Mouse (Mus musculus) MEL (cell line): ENCODE measurements at regions not wholly inside any gene's neighbourhood (a gene's known extent, or its start where the extent isn't known, plus 50 kb on each side); places are given as distances from the start of the nearest gene placed in this dataset.

Experiments
- DNase-seq: peaks from one replicate; pipeline ENCODE4 v3.0.0; 2011; ENCODE audit warnings: low read depth, low spot score
- H3K27ac ChIP-seq: 2 replicates; pipeline ENCODE4 v1.5.1; 2012; ENCODE audit warnings: low read depth, mild to moderate bottlenecking, control low read depth, low read length, moderate library complexity; ENCODE audit not compliant: control insufficient read depth
- H3K27me3 ChIP-seq, 2 experiments: fragments of 150-350 bp in 1 of 2; sonication (generic) in 1 of 2; 2 replicates each; pipeline ENCODE4 v1.6.1; 2012; ENCODE audit warnings: low read length in 2 of 2, mild to moderate bottlenecking in 2 of 2, improper control_type of control experiment in 1 of 2, moderate library complexity in 1 of 2; ENCODE audit not compliant: insufficient read depth in 2 of 2, control insufficient read depth in 1 of 2
- H3K36me3 ChIP-seq, 2 experiments: 2 replicates each; pipeline ENCODE4 v1.6.1; 2012 to 2014; ENCODE audit warnings: low read length in 2 of 2, improper control_type of control experiment in 1 of 2, inconsistent platforms in 1 of 2, mild to moderate bottlenecking in 1 of 2; ENCODE audit not compliant: insufficient read depth in 2 of 2, control insufficient read depth in 1 of 2
- H3K4me1 ChIP-seq, 2 experiments: fragments of 150-350 bp in 1 of 2; sonication (generic) in 1 of 2; 2 replicates each; pipeline ENCODE4 v1.6.1; 2012; ENCODE audit warnings: low read length in 2 of 2, improper control_type of control experiment in 1 of 2, mild to moderate bottlenecking in 1 of 2; ENCODE audit not compliant: insufficient read depth in 2 of 2, control insufficient read depth in 1 of 2
- H3K4me3 ChIP-seq, 2 experiments: fragments of 150-350 bp in 1 of 2; sonication (generic) in 1 of 2; 2 replicates each; pipeline ENCODE4 v1.5.1; 2012; ENCODE audit warnings: low read depth in 2 of 2, low read length in 2 of 2, mild to moderate bottlenecking in 2 of 2, moderate library complexity in 2 of 2, control low read depth in 1 of 2, improper control_type of control experiment in 1 of 2; ENCODE audit not compliant: control insufficient read depth in 1 of 2, insufficient read depth in 1 of 2
- H3K79me2 ChIP-seq: 2 replicates; pipeline ENCODE4 v1.6.1; 2012; ENCODE audit warnings: mild to moderate bottlenecking, low read length, moderate library complexity; ENCODE audit not compliant: control insufficient read depth, poor library complexity, insufficient read depth
- H3K9ac ChIP-seq: 2 replicates; pipeline ENCODE4 v1.6.1; 2012; ENCODE audit warnings: low read depth, mild to moderate bottlenecking, control low read depth, low read length, moderate library complexity; ENCODE audit not compliant: control insufficient read depth, poor library complexity, severe bottlenecking
- H3K9me3 ChIP-seq: fragments of 150-350 bp; sonication (generic); replicated peaks from 2 replicates; pipeline ENCODE4 v1.6.1; 2012; ENCODE audit warnings: mild to moderate bottlenecking, low read length, improper control_type of control experiment, moderate library complexity; ENCODE audit not compliant: insufficient read depth
- CHD1 ChIP-seq: IDR thresholded peaks from 2 replicates; pipeline ENCODE4 v1.6.1; 2012; ENCODE audit warnings: low read depth, mild to moderate bottlenecking, inconsistent platforms, low read length, improper control_type of control experiment
- CHD2 ChIP-seq: IDR thresholded peaks from 2 replicates; pipeline ENCODE4 v1.6.1; 2011; ENCODE audit warnings: low read length, improper control_type of control experiment
- CTCF ChIP-seq, 3 experiments: IDR thresholded peaks in 2 of 3; conservative IDR thresholded peaks in 1 of 3; 2 replicates each; pipeline ENCODE4 v1.5.1; 2011 to 2012; ENCODE audit warnings: low read length in 3 of 3, low read depth in 2 of 3, mild to moderate bottlenecking in 2 of 3, improper control_type of control experiment in 1 of 3, inconsistent platforms in 1 of 3, mixed read lengths in 1 of 3, moderate library complexity in 1 of 3; ENCODE audit not compliant: control insufficient read depth in 1 of 3, insufficient read depth in 1 of 3, poor library complexity in 1 of 3, severe bottlenecking in 1 of 3
- E2F4 ChIP-seq: IDR thresholded peaks from 2 replicates; pipeline ENCODE4 v1.6.1; 2011; ENCODE audit warnings: low read depth, low read length, improper control_type of control experiment, borderline replicate concordance
- ELF1 ChIP-seq: IDR thresholded peaks from 2 replicates; pipeline ENCODE4 v1.6.1; 2014; ENCODE audit warnings: low read depth, mild to moderate bottlenecking, inconsistent platforms, low read length, improper control_type of control experiment, moderate library complexity
- EP300 ChIP-seq, 2 experiments: IDR thresholded peaks; 2 replicates each; pipeline ENCODE4 v1.6.1; 2011; ENCODE audit warnings: improper control_type of control experiment in 2 of 2, low read length in 2 of 2, low read depth in 1 of 2, mild to moderate bottlenecking in 1 of 2
- GABPA ChIP-seq: IDR thresholded peaks from 2 replicates; pipeline ENCODE4 v1.6.1; 2012; ENCODE audit warnings: low read depth, mild to moderate bottlenecking, inconsistent platforms, low read length, improper control_type of control experiment, moderate library complexity
- GATA1 ChIP-seq: IDR thresholded peaks from 2 replicates; pipeline ENCODE4 v1.6.1; 2011; ENCODE audit warnings: low read depth, low read length, improper control_type of control experiment
- HCFC1 ChIP-seq: IDR thresholded peaks from 2 replicates; pipeline ENCODE4 v1.6.1; 2012; ENCODE audit warnings: low read depth, mild to moderate bottlenecking, inconsistent platforms, low read length, improper control_type of control experiment, moderate library complexity
- JUND ChIP-seq: IDR thresholded peaks from 2 replicates; pipeline ENCODE4 v1.6.1; 2011; ENCODE audit warnings: low read depth, mild to moderate bottlenecking, improper control_type of control experiment, low read length
- KAT2A ChIP-seq: conservative IDR thresholded peaks from 2 replicates; pipeline ENCODE4 v1.6.1; 2012; ENCODE audit warnings: low read depth, low read length, improper control_type of control experiment, inconsistent platforms
- MAX ChIP-seq: IDR thresholded peaks from 2 replicates; pipeline ENCODE4 v1.6.1; 2011; ENCODE audit warnings: low read length, improper control_type of control experiment
- NELFE ChIP-seq: IDR thresholded peaks from 2 replicates; pipeline ENCODE4 v1.6.1; 2011; ENCODE audit warnings: low read depth, low read length, improper control_type of control experiment
- NRF1 ChIP-seq: IDR thresholded peaks from 2 replicates; pipeline ENCODE4 v1.6.1; 2014; ENCODE audit warnings: low read depth, mild to moderate bottlenecking, inconsistent platforms, low read length, improper control_type of control experiment, moderate library complexity; ENCODE audit not compliant: poor library complexity, insufficient read depth, severe bottlenecking
- POLR2A ChIP-seq, 2 experiments: IDR thresholded peaks; 2 replicates each; pipeline ENCODE4 v1.6.1; 2011 to 2012; ENCODE audit warnings: low read length in 2 of 2, mild to moderate bottlenecking in 2 of 2, control low read depth in 1 of 2, improper control_type of control experiment in 1 of 2, low read depth in 1 of 2, moderate library complexity in 1 of 2; ENCODE audit not compliant: control insufficient read depth in 1 of 2, insufficient read depth in 1 of 2, poor library complexity in 1 of 2
- POLR2AphosphoS2 ChIP-seq: IDR thresholded peaks from 2 replicates; pipeline ENCODE4 v1.6.1; 2011; ENCODE audit warnings: low read length, improper control_type of control experiment
- POLR2AphosphoS5 ChIP-seq: IDR thresholded peaks from 2 replicates; pipeline ENCODE4 v1.6.1; 2012; ENCODE audit warnings: low read depth, borderline replicate concordance, mild to moderate bottlenecking, inconsistent platforms, low read length, moderate library complexity, mixed read lengths
- RAD21 ChIP-seq: IDR thresholded peaks from 2 replicates; pipeline ENCODE4 v1.6.1; 2011; ENCODE audit warnings: mild to moderate bottlenecking, low read depth, low read length, improper control_type of control experiment
- SIN3A ChIP-seq: IDR thresholded peaks from 2 replicates; pipeline ENCODE4 v1.6.1; 2012; ENCODE audit warnings: low read length, improper control_type of control experiment, inconsistent platforms
- SMC3 ChIP-seq: IDR thresholded peaks from 2 replicates; pipeline ENCODE4 v1.6.1; 2011; ENCODE audit warnings: low read depth, low read length, improper control_type of control experiment
- TBP ChIP-seq: IDR thresholded peaks from 2 replicates; pipeline ENCODE4 v1.8.0; 2011; ENCODE audit warnings: low read depth, low read length, improper control_type of control experiment
- TCF12 ChIP-seq: IDR thresholded peaks from 2 replicates; pipeline ENCODE4 v1.6.1; 2014; ENCODE audit warnings: low read depth, mild to moderate bottlenecking, inconsistent platforms, low read length, improper control_type of control experiment, moderate library complexity
- USF1 ChIP-seq: IDR thresholded peaks from 2 replicates; pipeline ENCODE4 v1.6.1; 2014; ENCODE audit warnings: low read depth, mild to moderate bottlenecking, inconsistent platforms, low read length, improper control_type of control experiment, moderate library complexity
- USF2 ChIP-seq, 2 experiments: IDR thresholded peaks; 2 replicates each; pipeline ENCODE4 v1.6.1; 2011 to 2012; ENCODE audit warnings: improper control_type of control experiment in 2 of 2, low read length in 2 of 2, borderline replicate concordance in 1 of 2, inconsistent platforms in 1 of 2, low read depth in 1 of 2, mild to moderate bottlenecking in 1 of 2; ENCODE audit not compliant: insufficient read depth in 1 of 2
- ZC3H11A ChIP-seq: IDR thresholded peaks from 2 replicates; pipeline ENCODE4 v1.6.1; 2012; ENCODE audit warnings: low read depth, mild to moderate bottlenecking, inconsistent platforms, low read length, improper control_type of control experiment
- ZKSCAN1 ChIP-seq: IDR thresholded peaks from 2 replicates; pipeline ENCODE4 v1.6.1; 2012; ENCODE audit warnings: low read depth, mild to moderate bottlenecking, inconsistent platforms, low read length, improper control_type of control experiment, moderate library complexity
- ZNF384 ChIP-seq: IDR thresholded peaks from 2 replicates; pipeline ENCODE4 v1.6.1; 2012; ENCODE audit warnings: low read depth, mild to moderate bottlenecking, inconsistent platforms, low read length, improper control_type of control experiment

- Histone ChIP-seq H3K27ac (no peak overlapping the region), H3K9me3 (no peaks in the 10 kb centered on the region), H3K4me3 (no peak overlapping the region), H3K27me3 (no peaks in the 10 kb centered on the region), H3K36me3 (no peaks in the 10 kb centered on the region), H3K4me1 (no peaks in the 10 kb centered on the region), H3K9ac (no peak overlapping the region), H3K79me2 (no peaks in the 10 kb centered on the region)
- DNase-seq, result no peak
- TF ChIP-seq ZKSCAN1 (no peak), USF1 (no peak), HCFC1 (no peak), KAT2A (no peak), USF2 (IDR thresholded peaks at IDR 0.05; ENCODE audit: borderline replicate concordance in 1 of 2, insufficient read depth in 1 of 2, low read depth in 1 of 2, low read length in 2 of 2) (no peak), TCF12 (no peak), CHD2 (no peak), POLR2A (IDR thresholded peaks at IDR 0.05; ENCODE audit: control insufficient read depth in 1 of 2, insufficient read depth in 1 of 2, low read depth in 1 of 2, low read length in 2 of 2, poor library complexity in 1 of 2) (no peak), RAD21 (no peak)
- TF ChIP-seq, all 39 proteins: peak for 0
Measured at GRCm38 (mm10) chr9:52761257-52761656, 81.7 kb upstream of the AI593442 start.

GRCm38 (mm10) chr9:52748366-52748765 lies 68.8 kb upstream of the AI593442 start:
- Histone ChIP-seq H3K27me3 (no peaks in the 10 kb centered on the region), H3K9me3 (no peaks in the 10 kb centered on the region), H3K79me2 (no peaks in the 10 kb centered on the region), H3K4me1 (no peaks in the 10 kb centered on the region), H3K9ac (no peak overlapping the region), H3K4me3 (no peak overlapping the region), H3K27ac (no peak overlapping the region), H3K36me3 (no peaks in the 10 kb centered on the region)
- no peak for DNase-seq
- TF ChIP-seq ZNF384 (no peak), CHD1 (no peak), E2F4 (no peak), KAT2A (no peak), NELFE (no peak), ZC3H11A (no peak), USF1 (no peak), CTCF (IDR thresholded peaks at IDR 0.05 in 2 of 3, conservative IDR thresholded peaks at IDR 0.05 in 1 of 3; ENCODE audit: control insufficient read depth in 1 of 3, insufficient read depth in 1 of 3, low read depth in 2 of 3, low read length in 3 of 3, poor library complexity in 1 of 3, severe bottlenecking in 1 of 3) (no peak), TBP (no peak), POLR2AphosphoS2 (no peak), GATA1 (no peak), SIN3A (no peak), EP300 (IDR thresholded peaks at IDR 0.05; ENCODE audit: low read depth in 1 of 2, low read length in 2 of 2) (no peak), JUND (no peak), MAX (no peak), SMC3 (no peak), ELF1 (no peak), GABPA (no peak), POLR2AphosphoS5 (no peak), NRF1 (no peak)
